Mouse (Mus musculus) hematopoietic stem cell, adult 5-6 weeks (primary cell): Measurements from ENCODE around the gene Atp5f1. TPM values are rescaled to one million over a fixed set of nuclear protein-coding genes. Genes with fewer than 3 reads are reported as not detected.
"Not testable (repeated sequence)": the region's sequence is repeated elsewhere in the genome, so short reads cannot be mapped to it uniquely, and the experiment has no call there.

ENCODE experiments used
- ATAC-seq, 2 experiments: fragments of 125-278 bp in 1 of 2; replicated peaks in 1 of 2; 2 replicates each; pipeline ENCODE4 v1.8.0; 2016 to 2017; ENCODE audit warnings: inconsistent platforms in 2 of 2, mild to moderate bottlenecking in 2 of 2, moderate number of reproducible peaks in 2 of 2, low read depth in 1 of 2, moderate TSS enrichment in 1 of 2; ENCODE audit not compliant: low FRiP score in 2 of 2, poor library complexity in 2 of 2, severe bottlenecking in 2 of 2, insufficient read depth in 1 of 2, low TSS enrichment in 1 of 2
- total RNA-seq: library from RNA; stranded (forward); fragments of 172-1452, 232-1000 nt; gene quantifications from 2 replicates; pipeline ENCODE4 v1.2.3, GENCODE M21; 2017

The Atp5f1 gene
- total RNA-seq: 347 and 404 TPM in 2 replicates

GRCm38 (mm10) chr3:105959999-105960398, at the start of gene Atp5f1:
Atp5f1 (minus strand) TSS chr3:105960099.
- ATAC-seq: no peak

DNA sequence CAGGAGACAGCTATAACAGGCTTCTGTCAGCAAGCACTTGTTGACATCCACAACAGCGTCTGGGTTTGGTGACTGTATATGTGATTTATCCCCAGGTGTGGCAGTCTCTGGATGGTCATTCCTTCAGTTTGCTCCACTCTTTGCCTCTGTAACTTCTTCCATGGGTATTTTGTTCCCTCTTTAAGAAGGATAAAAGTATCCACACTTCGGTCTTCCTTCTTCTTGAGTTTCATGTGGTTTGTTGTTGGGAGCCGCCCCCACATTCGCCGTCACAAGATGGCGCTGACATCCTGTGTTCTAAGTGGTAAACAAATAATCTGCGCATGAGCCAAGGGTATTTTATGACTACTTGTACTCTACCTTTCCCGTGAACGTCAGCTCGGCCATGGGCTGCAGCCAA, 43.5 kb upstream of the Atp5f1 start:
- ATAC-seq: not testable (repeated sequence)

- peak; percentile 95 to 97 for ATAC-seq
Observed at GRCm38 (mm10) chr3:106001416-106002370, 41.8 kb upstream of the Atp5f1 start.

GRCm38 (mm10) chr3:106000707-106001375, 40.9 kb upstream of the Atp5f1 start:
- peak; percentile 24 to 33; a peak in 2 of 4 replicates for ATAC-seq

- peak; percentile 58 to 74 for ATAC-seq
Observed at GRCm38 (mm10) chr3:105994730-105995129, 34.8 kb upstream of the Atp5f1 start.

DNA sequence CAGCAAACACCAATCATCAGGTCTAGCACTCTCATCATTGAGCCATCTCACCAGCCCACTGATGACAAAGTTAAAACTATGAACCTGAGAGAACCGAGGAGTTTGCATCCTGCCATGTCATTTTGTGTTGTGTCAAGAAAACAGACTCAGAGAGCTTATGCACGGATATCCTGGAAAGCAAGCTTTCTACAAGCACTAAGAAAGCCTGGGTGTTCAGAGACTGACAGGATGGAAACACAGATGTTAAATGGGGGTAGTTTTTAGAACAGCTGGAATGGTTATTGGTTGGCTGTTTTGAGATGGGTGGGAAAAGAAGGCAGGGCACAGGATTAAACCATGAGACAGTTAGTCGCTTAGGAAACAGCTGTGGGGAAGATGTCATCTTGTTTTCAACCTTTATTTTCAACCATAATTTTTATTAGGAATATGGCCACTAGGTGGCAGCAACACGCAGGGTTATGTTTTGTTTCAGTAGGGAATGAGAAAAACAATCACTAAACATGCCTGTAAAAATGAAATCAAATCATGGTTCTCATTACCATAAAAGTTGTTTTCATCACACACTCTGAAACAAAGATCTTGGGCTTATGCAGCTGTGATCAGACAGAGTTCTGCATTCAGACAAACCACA, 31.9 kb upstream of the Atp5f1 start:
- ATAC-seq: peak in 1 of 2 experiments; percentile 44; a peak in 1 of 4 replicates

- ATAC-seq: not testable (repeated sequence)
Observed at GRCm38 (mm10) chr3:105989611-105990010, 29.7 kb upstream of the Atp5f1 start.

- ATAC-seq: peak; percentile 42 to 79; a peak in 2 of 4 replicates
Observed at GRCm38 (mm10) chr3:105974174-105974573, 14.3 kb upstream of the Atp5f1 start.

DNA sequence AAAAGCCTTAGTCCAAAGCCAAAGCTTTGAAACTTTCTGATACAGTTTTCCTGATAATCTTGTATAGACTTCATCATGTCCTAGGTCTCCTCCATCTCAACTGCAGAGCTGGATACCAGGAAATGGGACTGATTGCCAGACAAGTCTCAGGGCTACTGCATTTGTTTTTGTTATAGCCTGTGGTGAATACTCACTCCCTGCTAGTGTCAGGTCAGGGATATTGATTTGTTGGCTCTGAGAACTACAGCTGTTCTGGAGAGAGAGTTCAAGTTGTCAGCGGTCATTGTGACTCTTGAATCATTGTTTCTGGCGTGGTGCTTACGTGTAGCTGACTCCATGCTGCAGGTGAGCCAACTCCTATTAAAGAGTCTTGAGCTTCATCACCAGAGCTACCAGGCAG, 13.5 kb upstream of the Atp5f1 start, which contains the start of gene Ovgp1:
TSS of gene Ovgp1 (plus strand) at position 301 of the 400 bp plus-strand sequence.
- no peak for ATAC-seq

DNA sequence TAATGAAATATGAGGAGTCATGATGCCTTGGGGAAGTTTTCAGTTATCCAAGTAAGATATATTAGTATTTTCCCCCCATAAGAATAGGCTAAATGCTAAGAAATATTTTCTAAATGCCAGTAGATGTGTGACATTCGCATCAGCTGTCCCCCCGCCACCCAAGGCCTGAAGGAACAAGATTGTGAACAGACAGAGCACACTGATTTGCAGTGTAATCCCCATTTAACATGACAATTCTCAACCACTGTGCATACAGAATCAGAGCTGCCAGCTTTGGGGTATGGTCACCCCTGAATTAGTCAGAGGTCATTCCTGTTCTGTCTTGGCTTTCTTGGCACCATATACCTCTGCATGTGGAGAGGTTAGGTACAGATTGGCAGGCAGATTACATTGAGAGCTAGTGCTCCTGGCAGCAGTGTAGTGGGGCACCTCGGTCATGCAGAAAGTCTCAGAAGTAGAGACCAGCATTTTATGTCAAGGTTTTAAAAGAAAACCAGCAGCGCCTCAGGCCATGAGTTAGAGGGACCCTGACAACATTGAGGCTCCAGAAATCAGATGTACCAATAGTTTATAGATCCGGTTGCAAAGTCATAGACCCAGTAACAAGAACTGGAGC, 12.0 kb upstream of the Atp5f1 start:
- ATAC-seq: no peak

- ATAC-seq: no peak
Observed at GRCm38 (mm10) chr3:105960700-105961099, 801 bp upstream of the Atp5f1 start.

DNA sequence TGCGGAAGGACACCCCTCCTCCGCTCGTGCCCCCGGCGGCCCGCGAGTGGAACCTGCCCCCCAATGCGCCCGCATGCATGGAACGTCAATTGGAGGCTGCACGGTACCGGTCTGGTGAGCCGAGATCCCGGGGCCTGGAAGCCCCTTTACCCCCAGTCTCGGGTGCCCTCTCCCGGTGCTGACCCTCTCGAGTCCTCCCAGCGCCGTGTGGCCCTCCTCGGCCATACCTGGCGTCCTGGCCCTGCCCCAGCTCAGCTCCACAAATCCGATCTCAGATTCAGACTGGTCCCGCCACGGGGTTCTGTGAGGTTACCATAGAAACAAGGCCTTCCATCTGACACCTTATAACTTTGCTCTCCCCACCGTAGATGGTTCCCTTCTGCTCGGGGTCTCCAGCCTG, 314 bp downstream of the Atp5f1 start:
- ATAC-seq: peak in 1 of 2 experiments; percentile 19; a peak in 2 of 4 replicates

- ATAC-seq: peak; percentile 90 to 95
Observed at GRCm38 (mm10) chr3:105958974-105959580, 822 bp downstream of the Atp5f1 start, which contains the start of gene Wdr77. Wdr77 (plus strand) TSS chr3:105959369.

DNA sequence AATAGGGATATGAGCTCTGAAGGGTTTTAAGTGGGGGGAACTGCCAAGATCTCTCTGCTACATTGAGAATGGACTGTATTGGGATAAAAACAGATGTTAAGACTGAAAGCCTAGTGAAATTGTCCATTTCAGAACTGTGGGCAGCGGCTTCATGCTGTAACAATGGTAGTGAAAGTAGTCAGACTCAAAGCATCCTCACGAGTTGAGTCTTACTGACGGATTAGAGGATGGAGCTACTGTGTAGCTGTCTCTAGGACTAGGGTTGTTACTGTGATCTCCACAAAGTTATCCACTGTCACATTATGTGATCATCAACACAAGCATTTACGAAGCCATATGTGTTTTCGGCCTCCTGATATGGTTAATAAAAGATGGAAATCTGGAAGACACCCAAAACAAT, 1.7 kb downstream of the Atp5f1 start:
- no peak for ATAC-seq

- no peak for ATAC-seq
Observed at GRCm38 (mm10) chr3:105957235-105957634, 2.7 kb downstream of the Atp5f1 start.

DNA sequence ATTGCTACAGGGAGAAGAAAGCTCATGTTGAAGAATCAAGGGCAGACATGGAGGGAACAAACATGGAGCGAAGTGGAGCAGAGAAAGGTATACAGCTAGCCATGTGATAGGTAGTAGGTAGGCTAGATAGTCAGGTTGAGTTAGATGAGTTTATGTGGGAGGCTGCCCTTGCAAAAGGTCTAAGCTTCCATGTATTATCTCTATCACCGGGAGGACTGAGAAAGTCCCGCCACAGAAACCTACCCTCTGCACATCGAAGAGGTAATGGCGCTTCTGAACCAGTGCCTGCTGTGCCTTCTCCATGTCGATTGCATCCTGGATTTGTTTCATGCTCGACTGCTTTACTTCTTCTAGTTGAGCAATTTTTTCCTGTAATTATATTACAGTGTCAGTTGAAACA, 8.6 kb downstream of the Atp5f1 start:
- no peak for ATAC-seq

- no peak for ATAC-seq
Observed at GRCm38 (mm10) chr3:105936111-105936510, 23.8 kb downstream of the Atp5f1 start.
